Mouse (Mus musculus) MEL (cell line): ENCODE measurements at regions not wholly inside any gene's neighbourhood (a gene's known extent, or its start where the extent isn't known, plus 50 kb on each side); places are given as distances from the start of the nearest gene placed in this dataset.
A peak's percentile ranks its signal among the peaks of the same experiment; 100 is the strongest.

Experiments
- DNase-seq: peaks from one replicate; pipeline ENCODE4 v3.0.0; 2011; ENCODE audit warnings: low read depth, low spot score
- H3K27ac ChIP-seq: 2 replicates; pipeline ENCODE4 v1.5.1; 2012; ENCODE audit warnings: low read depth, mild to moderate bottlenecking, control low read depth, low read length, moderate library complexity; ENCODE audit not compliant: control insufficient read depth
- H3K27me3 ChIP-seq, 2 experiments: fragments of 150-350 bp in 1 of 2; sonication (generic) in 1 of 2; 2 replicates each; pipeline ENCODE4 v1.6.1; 2012; ENCODE audit warnings: low read length in 2 of 2, mild to moderate bottlenecking in 2 of 2, improper control_type of control experiment in 1 of 2, moderate library complexity in 1 of 2; ENCODE audit not compliant: insufficient read depth in 2 of 2, control insufficient read depth in 1 of 2
- H3K36me3 ChIP-seq, 2 experiments: 2 replicates each; pipeline ENCODE4 v1.6.1; 2012 to 2014; ENCODE audit warnings: low read length in 2 of 2, improper control_type of control experiment in 1 of 2, inconsistent platforms in 1 of 2, mild to moderate bottlenecking in 1 of 2; ENCODE audit not compliant: insufficient read depth in 2 of 2, control insufficient read depth in 1 of 2
- H3K4me1 ChIP-seq, 2 experiments: fragments of 150-350 bp in 1 of 2; sonication (generic) in 1 of 2; 2 replicates each; pipeline ENCODE4 v1.6.1; 2012; ENCODE audit warnings: low read length in 2 of 2, improper control_type of control experiment in 1 of 2, mild to moderate bottlenecking in 1 of 2; ENCODE audit not compliant: insufficient read depth in 2 of 2, control insufficient read depth in 1 of 2
- H3K4me3 ChIP-seq, 2 experiments: fragments of 150-350 bp in 1 of 2; sonication (generic) in 1 of 2; 2 replicates each; pipeline ENCODE4 v1.5.1; 2012; ENCODE audit warnings: low read depth in 2 of 2, low read length in 2 of 2, mild to moderate bottlenecking in 2 of 2, moderate library complexity in 2 of 2, control low read depth in 1 of 2, improper control_type of control experiment in 1 of 2; ENCODE audit not compliant: control insufficient read depth in 1 of 2, insufficient read depth in 1 of 2
- H3K79me2 ChIP-seq: 2 replicates; pipeline ENCODE4 v1.6.1; 2012; ENCODE audit warnings: mild to moderate bottlenecking, low read length, moderate library complexity; ENCODE audit not compliant: control insufficient read depth, poor library complexity, insufficient read depth
- H3K9ac ChIP-seq: 2 replicates; pipeline ENCODE4 v1.6.1; 2012; ENCODE audit warnings: low read depth, mild to moderate bottlenecking, control low read depth, low read length, moderate library complexity; ENCODE audit not compliant: control insufficient read depth, poor library complexity, severe bottlenecking
- H3K9me3 ChIP-seq: fragments of 150-350 bp; sonication (generic); replicated peaks from 2 replicates; pipeline ENCODE4 v1.6.1; 2012; ENCODE audit warnings: mild to moderate bottlenecking, low read length, improper control_type of control experiment, moderate library complexity; ENCODE audit not compliant: insufficient read depth
- BHLHE40 ChIP-seq: IDR thresholded peaks from 2 replicates; pipeline ENCODE4 v1.6.1; 2012; ENCODE audit warnings: low read depth, mild to moderate bottlenecking, inconsistent platforms, low read length, improper control_type of control experiment, borderline replicate concordance
- CHD1 ChIP-seq: IDR thresholded peaks from 2 replicates; pipeline ENCODE4 v1.6.1; 2012; ENCODE audit warnings: low read depth, mild to moderate bottlenecking, inconsistent platforms, low read length, improper control_type of control experiment
- CTCF ChIP-seq, 3 experiments: IDR thresholded peaks in 2 of 3; conservative IDR thresholded peaks in 1 of 3; 2 replicates each; pipeline ENCODE4 v1.5.1; 2011 to 2012; ENCODE audit warnings: low read length in 3 of 3, low read depth in 2 of 3, mild to moderate bottlenecking in 2 of 3, improper control_type of control experiment in 1 of 3, inconsistent platforms in 1 of 3, mixed read lengths in 1 of 3, moderate library complexity in 1 of 3; ENCODE audit not compliant: control insufficient read depth in 1 of 3, insufficient read depth in 1 of 3, poor library complexity in 1 of 3, severe bottlenecking in 1 of 3
- ELF1 ChIP-seq: IDR thresholded peaks from 2 replicates; pipeline ENCODE4 v1.6.1; 2014; ENCODE audit warnings: low read depth, mild to moderate bottlenecking, inconsistent platforms, low read length, improper control_type of control experiment, moderate library complexity
- HCFC1 ChIP-seq: IDR thresholded peaks from 2 replicates; pipeline ENCODE4 v1.6.1; 2012; ENCODE audit warnings: low read depth, mild to moderate bottlenecking, inconsistent platforms, low read length, improper control_type of control experiment, moderate library complexity
- JUND ChIP-seq: IDR thresholded peaks from 2 replicates; pipeline ENCODE4 v1.6.1; 2011; ENCODE audit warnings: low read depth, mild to moderate bottlenecking, improper control_type of control experiment, low read length
- KAT2A ChIP-seq: conservative IDR thresholded peaks from 2 replicates; pipeline ENCODE4 v1.6.1; 2012; ENCODE audit warnings: low read depth, low read length, improper control_type of control experiment, inconsistent platforms
- MAFK ChIP-seq: IDR thresholded peaks from 2 replicates; pipeline ENCODE4 v1.6.1; 2011; ENCODE audit warnings: low read depth, mild to moderate bottlenecking, low read length, improper control_type of control experiment, borderline replicate concordance
- MAZ ChIP-seq: IDR thresholded peaks from 2 replicates; pipeline ENCODE4 v1.6.1; 2012; ENCODE audit warnings: low read depth, mild to moderate bottlenecking, inconsistent platforms, low read length, improper control_type of control experiment
- MEF2A ChIP-seq: IDR thresholded peaks from 2 replicates; pipeline ENCODE4 v1.6.1; 2014; ENCODE audit warnings: low read depth, mild to moderate bottlenecking, inconsistent platforms, low read length, improper control_type of control experiment; ENCODE audit not compliant: poor library complexity, insufficient replicate concordance, severe bottlenecking; ENCODE audit errors: extremely low read depth
- NELFE ChIP-seq: IDR thresholded peaks from 2 replicates; pipeline ENCODE4 v1.6.1; 2011; ENCODE audit warnings: low read depth, low read length, improper control_type of control experiment
- NRF1 ChIP-seq: IDR thresholded peaks from 2 replicates; pipeline ENCODE4 v1.6.1; 2014; ENCODE audit warnings: low read depth, mild to moderate bottlenecking, inconsistent platforms, low read length, improper control_type of control experiment, moderate library complexity; ENCODE audit not compliant: poor library complexity, insufficient read depth, severe bottlenecking
- POLR2A ChIP-seq, 2 experiments: IDR thresholded peaks; 2 replicates each; pipeline ENCODE4 v1.6.1; 2011 to 2012; ENCODE audit warnings: low read length in 2 of 2, mild to moderate bottlenecking in 2 of 2, control low read depth in 1 of 2, improper control_type of control experiment in 1 of 2, low read depth in 1 of 2, moderate library complexity in 1 of 2; ENCODE audit not compliant: control insufficient read depth in 1 of 2, insufficient read depth in 1 of 2, poor library complexity in 1 of 2
- RCOR1 ChIP-seq: IDR thresholded peaks from 2 replicates; pipeline ENCODE4 v1.6.1; 2012; ENCODE audit warnings: low read depth, mild to moderate bottlenecking, inconsistent platforms, low read length, improper control_type of control experiment
- SMC3 ChIP-seq: IDR thresholded peaks from 2 replicates; pipeline ENCODE4 v1.6.1; 2011; ENCODE audit warnings: low read depth, low read length, improper control_type of control experiment
- TAL1 ChIP-seq: IDR thresholded peaks from 2 replicates; pipeline ENCODE4 v1.6.1; 2012; ENCODE audit warnings: mild to moderate bottlenecking, inconsistent platforms, low read length, moderate library complexity, mixed read lengths
- TBP ChIP-seq: IDR thresholded peaks from 2 replicates; pipeline ENCODE4 v1.8.0; 2011; ENCODE audit warnings: low read depth, low read length, improper control_type of control experiment
- TCF12 ChIP-seq: IDR thresholded peaks from 2 replicates; pipeline ENCODE4 v1.6.1; 2014; ENCODE audit warnings: low read depth, mild to moderate bottlenecking, inconsistent platforms, low read length, improper control_type of control experiment, moderate library complexity
- UBTF ChIP-seq: IDR thresholded peaks from 2 replicates; pipeline ENCODE4 v1.6.1; 2012; ENCODE audit warnings: low read depth, mild to moderate bottlenecking, inconsistent platforms, low read length, improper control_type of control experiment, moderate library complexity, borderline replicate concordance; ENCODE audit not compliant: insufficient read depth
- USF2 ChIP-seq, 2 experiments: IDR thresholded peaks; 2 replicates each; pipeline ENCODE4 v1.6.1; 2011 to 2012; ENCODE audit warnings: improper control_type of control experiment in 2 of 2, low read length in 2 of 2, borderline replicate concordance in 1 of 2, inconsistent platforms in 1 of 2, low read depth in 1 of 2, mild to moderate bottlenecking in 1 of 2; ENCODE audit not compliant: insufficient read depth in 1 of 2
- ZC3H11A ChIP-seq: IDR thresholded peaks from 2 replicates; pipeline ENCODE4 v1.6.1; 2012; ENCODE audit warnings: low read depth, mild to moderate bottlenecking, inconsistent platforms, low read length, improper control_type of control experiment
- ZKSCAN1 ChIP-seq: IDR thresholded peaks from 2 replicates; pipeline ENCODE4 v1.6.1; 2012; ENCODE audit warnings: low read depth, mild to moderate bottlenecking, inconsistent platforms, low read length, improper control_type of control experiment, moderate library complexity
- ZNF384 ChIP-seq: IDR thresholded peaks from 2 replicates; pipeline ENCODE4 v1.6.1; 2012; ENCODE audit warnings: low read depth, mild to moderate bottlenecking, inconsistent platforms, low read length, improper control_type of control experiment

GRCm38 (mm10) chr17:51287878-51288277 lies 108.7 kb upstream of the Tbc1d5 start:
- peak; percentile 98 for TF ChIP-seq TBP
- peak; percentile 65 for TF ChIP-seq ZNF384
- no peak for TF ChIP-seq ELF1
- 0 out of 2 replicates have a peak, but pooled peaks have one; percentile 21 for TF ChIP-seq MAFK
- no peak for TF ChIP-seq RCOR1
- no peaks in the 10 kb centered on the region for H3K9me3 ChIP-seq
- peaks cover 0 to 4% of the 10 kb centered on the region in 2 experiments; a peak in 2 of 4 replicates for H3K36me3 ChIP-seq
- no peak overlapping the region for H3K4me3 ChIP-seq
- DNase-seq = peak; percentile 77
- H3K27ac ChIP-seq = no peak overlapping the region
- peaks cover 3 to 5% of the 10 kb centered on the region in 2 experiments for H3K4me1 ChIP-seq
- no peak overlapping the region for H3K9ac ChIP-seq
- H3K79me2 ChIP-seq = no peaks in the 10 kb centered on the region
- no peaks in the 10 kb centered on the region for H3K27me3 ChIP-seq

DNA sequence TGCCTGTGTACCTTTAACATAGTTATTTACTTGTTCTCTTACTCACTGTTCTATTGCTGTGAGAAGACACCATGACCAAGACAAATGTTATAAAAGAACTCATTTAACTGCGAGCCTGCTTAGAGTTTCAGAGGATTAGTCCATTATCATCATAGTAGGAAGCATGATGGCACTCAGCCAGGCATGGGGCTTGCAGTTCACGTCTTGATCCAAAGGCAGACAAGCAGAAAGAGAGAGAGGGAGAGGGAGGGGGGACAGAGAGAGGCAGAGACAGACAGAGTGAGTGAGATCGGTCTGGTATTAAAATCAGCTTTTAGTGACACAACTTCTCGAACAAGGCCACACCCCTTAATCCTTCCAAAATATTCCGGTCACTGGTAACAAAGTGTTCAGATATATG lies 106.2 kb upstream of the Tbc1d5 start:
- no peaks in the 10 kb centered on the region for H3K36me3 ChIP-seq
- TF ChIP-seq MAFK (no peak), ZC3H11A (no peak), BHLHE40 (no peak), NELFE (no peak), TAL1 (no peak), NRF1 (no peak), CTCF (IDR thresholded peaks at IDR 0.05 in 2 of 3, conservative IDR thresholded peaks at IDR 0.05 in 1 of 3; ENCODE audit: control insufficient read depth in 1 of 3, insufficient read depth in 1 of 3, low read depth in 2 of 3, low read length in 3 of 3, poor library complexity in 1 of 3, severe bottlenecking in 1 of 3) (no peak), SMC3 (no peak), TCF12 (no peak), ZNF384 (no peak), MAZ (no peak), HCFC1 (no peak), UBTF (no peak), ZKSCAN1 (no peak), USF2 (IDR thresholded peaks at IDR 0.05; ENCODE audit: borderline replicate concordance in 1 of 2, insufficient read depth in 1 of 2, low read depth in 1 of 2, low read length in 2 of 2) (no peak), CHD1 (no peak), KAT2A (no peak), MEF2A (no peak), POLR2A (IDR thresholded peaks at IDR 0.05; ENCODE audit: control insufficient read depth in 1 of 2, insufficient read depth in 1 of 2, low read depth in 1 of 2, low read length in 2 of 2, poor library complexity in 1 of 2) (no peak), JUND (no peak)
- TF ChIP-seq, all 39 proteins: peak for 0
- Histone ChIP-seq H3K9me3 (no peaks in the 10 kb centered on the region), H3K79me2 (no peaks in the 10 kb centered on the region), H3K4me1 (no peaks in the 10 kb centered on the region; a peak in 1 of 4 replicates), H3K4me3 (no peak overlapping the region), H3K9ac (no peak overlapping the region), H3K27ac (no peak overlapping the region), H3K27me3 (no peaks in the 10 kb centered on the region)
- peak; percentile 34 for DNase-seq
